Mouse (Mus musculus) hindbrain, postnatal 0 days (tissue): ENCODE measurements at regions not wholly inside any gene's neighbourhood (a gene's known extent, or its start where the extent isn't known, plus 50 kb on each side); places are given as distances from the start of the nearest gene placed in this dataset.

Experiments used
- ATAC-seq: fragments of 200-750 bp; cut with Nextera tagmentation; 2 replicates; pipeline ENCODE4 v1.8.0; 2017; ENCODE audit warnings: mild to moderate bottlenecking, moderate TSS enrichment, moderate library complexity
- DNase-seq: peaks from one replicate; pipeline ENCODE4 v3.0.0-alpha.2; 2015; ENCODE audit warnings: low spot score
- H3K27ac ChIP-seq: fragments of 300-500 bp; sonication (generic); 2 replicates; pipeline ENCODE4 v1.5.1; 2014; ENCODE audit warnings: mild to moderate bottlenecking
- H3K27me3 ChIP-seq: fragments of 300-500 bp; sonication (generic); 2 replicates; pipeline ENCODE4 v1.6.1; 2014; ENCODE audit warnings: low read length, mixed read lengths; ENCODE audit not compliant: insufficient read depth
- H3K36me3 ChIP-seq: fragments of 300-500 bp; sonication (generic); 2 replicates; pipeline ENCODE4 v1.6.1; 2014; ENCODE audit warnings: low read length, mixed read lengths; ENCODE audit not compliant: insufficient read depth
- H3K4me1 ChIP-seq: fragments of 300-500 bp; sonication (generic); 2 replicates; pipeline ENCODE4 v1.6.1; 2014; ENCODE audit warnings: antibody characterized with exemption, low read length, mixed read lengths; ENCODE audit not compliant: insufficient read depth
- H3K4me2 ChIP-seq: fragments of 300-500 bp; sonication (generic); 2 replicates; pipeline ENCODE4 v1.6.1; 2014; ENCODE audit warnings: low read depth, mild to moderate bottlenecking, low read length, moderate library complexity, mixed read lengths
- H3K4me3 ChIP-seq: fragments of 300-500 bp; sonication (generic); 2 replicates; pipeline ENCODE4 v1.5.1; 2014; ENCODE audit warnings: low read length
- H3K9ac ChIP-seq: fragments of 300-500 bp; sonication (generic); replicated peaks from 2 replicates; pipeline ENCODE4 v1.6.1; 2014; ENCODE audit warnings: mild to moderate bottlenecking, low read length, moderate library complexity, mixed read lengths
- H3K9me3 ChIP-seq: fragments of 300-500 bp; sonication (generic); 2 replicates; pipeline ENCODE4 v1.6.1; 2016; ENCODE audit warnings: low read length, mixed read lengths
- CTCF ChIP-seq: IDR thresholded peaks from 2 replicates; pipeline ENCODE4 v1.5.1; 2016; ENCODE audit warnings: antibody characterized with exemption, control low read depth, low read depth
- WGBS: fragments of 180-500 bp; shearing (Covaris S2); extraction: QIAGEN DNeasy Blood & Tissue Kit; methylation state at CpG from one replicate; pipeline ENCODE4 v1.1.7; 2014; 5-methylcytosine and 5-hydroxymethylcytosine counted together

DNA sequence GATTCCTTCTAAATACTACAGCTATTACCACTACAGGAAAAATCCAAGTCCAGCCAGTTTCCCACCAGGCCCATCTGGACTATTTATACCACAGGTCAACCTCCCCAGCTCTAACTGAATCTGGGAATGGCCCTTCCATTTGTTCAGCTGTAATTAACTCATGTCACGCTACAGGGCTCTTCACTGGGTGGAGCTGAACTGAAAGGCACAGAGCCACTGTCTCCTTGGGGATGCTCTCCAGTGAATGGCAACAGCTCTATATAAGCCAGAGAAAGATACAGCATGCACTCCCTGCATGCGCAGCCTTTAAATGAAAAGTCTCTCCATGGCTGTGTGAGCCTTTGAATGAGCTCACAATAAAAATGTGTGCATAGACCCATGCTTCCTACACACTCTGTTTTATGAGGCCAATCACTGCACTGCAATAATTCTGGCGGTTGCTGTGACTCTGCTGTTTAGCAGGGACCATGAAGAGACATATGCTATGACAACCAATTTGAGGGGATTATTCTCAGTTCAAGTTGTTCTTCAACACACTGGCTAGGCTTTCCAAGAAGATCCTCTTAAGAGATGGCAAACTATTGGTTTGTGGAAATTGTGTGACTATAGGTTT lies 376.3 kb upstream of the Kif18a start:
- Histone ChIP-seq H3K9me3 (no peaks in the 10 kb centered on the region), H3K4me2 (no peak overlapping the region), H3K4me1 (no peaks in the 10 kb centered on the region), H3K27ac (no peak overlapping the region), H3K27me3 (no peaks in the 10 kb centered on the region), H3K9ac (no peak overlapping the region), H3K36me3 (no peaks in the 10 kb centered on the region), H3K4me3 (no peak overlapping the region)
- DNase-seq (peak; percentile 70), ATAC-seq (peak; percentile 93)
- WGBS: 24% methylated on average over 3 of the region's 3 CpGs
- TF ChIP-seq CTCF: no peak

DNA sequence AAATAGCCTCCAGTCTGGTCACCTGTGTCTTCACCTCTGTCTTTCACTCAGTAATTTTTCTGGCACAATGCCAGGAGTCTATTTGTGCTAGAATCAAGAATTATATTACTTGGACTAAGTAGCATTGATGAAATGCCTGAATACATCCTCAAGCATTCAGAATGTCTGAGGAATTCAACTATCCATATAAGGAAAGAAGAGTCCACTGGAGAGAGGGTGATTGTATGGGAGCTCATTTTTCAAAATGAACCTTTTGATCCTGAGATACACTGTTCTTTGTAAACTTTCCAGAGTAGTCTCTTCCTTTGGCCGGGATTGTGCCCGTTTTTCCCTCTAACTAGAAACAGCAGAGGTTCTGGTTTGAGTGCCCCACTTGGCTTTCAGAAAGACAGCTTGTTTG lies 367.0 kb upstream of the Kif18a start:
- no peaks in the 10 kb centered on the region for H3K4me1 ChIP-seq
- no peaks in the 10 kb centered on the region for H3K27me3 ChIP-seq
- no peak for TF ChIP-seq CTCF
- no peaks in the 10 kb centered on the region for H3K36me3 ChIP-seq
- H3K9me3 ChIP-seq: no peaks in the 10 kb centered on the region
- no peak overlapping the region for H3K9ac ChIP-seq
- 65% methylated on average over 2 of the region's 2 CpGs for WGBS
- H3K4me3 ChIP-seq: no peak overlapping the region
- H3K4me2 ChIP-seq: no peak overlapping the region
- H3K27ac ChIP-seq: no peak overlapping the region
- DNase-seq (no peak), ATAC-seq (no peak)

DNA sequence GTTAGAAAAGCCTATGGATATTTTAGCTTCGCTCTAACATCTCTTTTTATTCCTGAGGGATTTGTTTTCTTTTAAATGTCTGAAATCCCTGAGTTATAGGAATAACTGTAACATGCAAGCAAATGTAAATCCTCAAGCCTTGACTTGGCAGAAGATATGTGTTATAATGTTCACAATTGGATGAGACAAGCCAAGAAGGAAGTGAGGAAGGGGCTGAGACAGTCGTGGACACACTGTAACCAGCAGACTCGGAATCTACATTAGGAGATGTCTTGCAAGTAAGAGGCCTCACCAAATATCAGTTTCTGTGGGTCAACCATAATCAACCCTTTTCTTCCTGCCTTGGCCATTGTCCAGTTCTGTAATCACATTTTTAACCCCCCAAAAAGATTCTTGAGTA lies 366.6 kb upstream of the Kif18a start:
- Histone ChIP-seq H3K4me1 (no peaks in the 10 kb centered on the region), H3K27me3 (no peaks in the 10 kb centered on the region), H3K4me3 (no peak overlapping the region), H3K36me3 (no peaks in the 10 kb centered on the region), H3K27ac (no peak overlapping the region), H3K9me3 (no peaks in the 10 kb centered on the region), H3K4me2 (no peak overlapping the region), H3K9ac (no peak overlapping the region)
- no peak for TF ChIP-seq CTCF
- 81% methylated on average over 3 of the region's 3 CpGs for WGBS
- ATAC-seq (no peak), DNase-seq (no peak)

- no peak for ATAC-seq
Observed at GRCm38 (mm10) chr2:108919500-108920045, 361.0 kb upstream of the Kif18a start.

DNA sequence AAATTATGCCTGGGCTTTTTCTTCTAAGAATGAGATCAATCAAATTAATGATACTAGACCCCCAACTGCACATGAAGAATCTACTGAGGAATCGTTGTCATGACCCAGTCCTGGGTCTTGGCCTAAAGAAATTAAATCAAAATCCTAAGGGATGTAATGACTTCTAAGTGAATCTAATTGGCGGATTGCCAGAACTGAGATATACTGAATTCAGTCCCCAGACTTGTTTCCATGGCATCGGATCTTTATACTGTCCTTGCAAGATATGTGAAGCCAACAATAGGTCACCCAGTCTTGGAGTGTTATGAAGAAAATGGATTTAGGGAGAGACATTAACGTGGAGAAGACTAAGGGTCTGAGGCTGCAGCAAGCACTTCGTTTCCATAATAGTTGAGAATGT lies 360.4 kb upstream of the Kif18a start:
- Histone ChIP-seq H3K27ac (no peak overlapping the region), H3K9me3 (no peaks in the 10 kb centered on the region), H3K27me3 (no peaks in the 10 kb centered on the region), H3K36me3 (no peaks in the 10 kb centered on the region), H3K9ac (no peak overlapping the region), H3K4me1 (no peaks in the 10 kb centered on the region), H3K4me3 (no peak overlapping the region), H3K4me2 (no peak overlapping the region)
- no peak for TF ChIP-seq CTCF
- ATAC-seq: no peak
- DNase-seq: peak; percentile 49
- WGBS: 41% methylated on average over 5 of the region's 5 CpGs

More at GRCm38 (mm10) chr2:108919500-108920045, 361.0 kb upstream of the Kif18a start:
- H3K4me2 ChIP-seq: no peak overlapping the region
- no peak for DNase-seq
- H3K4me1 ChIP-seq: no peaks in the 10 kb centered on the region
- H3K27me3 ChIP-seq: no peaks in the 10 kb centered on the region
- 88% methylated on average over 3 of the region's 3 CpGs for WGBS
- no peak overlapping the region for H3K9ac ChIP-seq
- no peak for TF ChIP-seq CTCF
- H3K4me3 ChIP-seq: no peak overlapping the region
- no peak overlapping the region for H3K27ac ChIP-seq
- H3K9me3 ChIP-seq: no peaks in the 10 kb centered on the region
- no peaks in the 10 kb centered on the region for H3K36me3 ChIP-seq

DNA sequence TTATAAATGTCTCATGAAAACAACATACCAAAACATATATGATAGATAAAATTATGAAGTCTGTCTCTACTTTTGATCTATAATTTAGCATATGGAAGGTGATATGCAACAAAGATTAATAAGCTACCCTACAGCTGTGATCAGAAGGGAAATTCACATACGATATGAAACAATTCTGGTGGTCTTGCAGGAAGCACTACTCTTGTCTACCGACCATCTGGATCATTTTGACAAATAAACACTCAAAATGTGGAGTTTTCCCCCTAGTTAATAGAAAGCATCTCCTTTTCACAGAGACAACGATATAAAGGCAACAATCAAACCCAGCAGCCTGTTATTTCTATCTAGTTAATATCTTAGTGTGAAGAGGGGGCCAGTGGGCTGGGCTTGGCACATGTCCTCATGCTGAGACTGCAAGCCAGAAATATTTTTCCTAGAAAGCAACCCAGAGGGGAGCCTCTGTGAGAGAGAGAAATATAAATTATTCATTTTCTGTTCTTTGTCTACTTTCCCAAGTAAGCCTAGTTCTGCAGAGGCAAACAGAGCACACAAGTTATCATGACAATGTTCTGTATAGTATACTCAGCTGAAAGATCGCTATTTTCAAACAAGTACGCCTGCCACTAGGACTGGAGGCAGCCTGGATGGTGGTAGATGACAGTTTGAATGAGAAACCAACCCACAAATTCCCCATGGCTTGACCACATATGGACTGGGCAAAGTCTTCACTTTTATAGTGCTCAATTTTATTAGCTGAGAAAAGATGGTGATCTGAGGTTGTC lies 344.4 kb upstream of the Kif18a start:
- H3K27me3 ChIP-seq: no peaks in the 10 kb centered on the region
- peak overlapping the region; percentile 25; the same call in 1 of the 2 replicates for H3K4me2 ChIP-seq
- ATAC-seq (peak; percentile 70), DNase-seq (peak; percentile 35)
- no peaks in the 10 kb centered on the region for H3K36me3 ChIP-seq
- H3K27ac ChIP-seq: no peak overlapping the region
- no peaks in the 10 kb centered on the region for H3K9me3 ChIP-seq
- WGBS: 24% methylated on average over 5 of the region's 5 CpGs
- no peak overlapping the region for H3K9ac ChIP-seq
- TF ChIP-seq CTCF: no peak
- no peaks in the 10 kb centered on the region for H3K4me1 ChIP-seq
- no peak overlapping the region for H3K4me3 ChIP-seq

GRCm38 (mm10) chr2:108980921-108981320 lies 299.6 kb upstream of the Kif18a start:
- Histone ChIP-seq H3K36me3 (no peaks in the 10 kb centered on the region), H3K4me3 (no peak overlapping the region), H3K4me2 (no peak overlapping the region), H3K9me3 (no peaks in the 10 kb centered on the region), H3K4me1 (no peaks in the 10 kb centered on the region), H3K27ac (no peak overlapping the region), H3K9ac (no peak overlapping the region), H3K27me3 (no peaks in the 10 kb centered on the region)
- TF ChIP-seq CTCF: no peak
- DNase-seq (no peak), ATAC-seq (no peak)
- WGBS: 85% methylated on average over 5 of the region's 5 CpGs
